Mouse (Mus musculus): ENCODE measurements at regions not wholly inside any gene's neighbourhood (a gene's known extent, or its start where the extent isn't known, plus 50 kb on each side); places are given as distances from the start of the nearest gene placed in this dataset.

DNA sequence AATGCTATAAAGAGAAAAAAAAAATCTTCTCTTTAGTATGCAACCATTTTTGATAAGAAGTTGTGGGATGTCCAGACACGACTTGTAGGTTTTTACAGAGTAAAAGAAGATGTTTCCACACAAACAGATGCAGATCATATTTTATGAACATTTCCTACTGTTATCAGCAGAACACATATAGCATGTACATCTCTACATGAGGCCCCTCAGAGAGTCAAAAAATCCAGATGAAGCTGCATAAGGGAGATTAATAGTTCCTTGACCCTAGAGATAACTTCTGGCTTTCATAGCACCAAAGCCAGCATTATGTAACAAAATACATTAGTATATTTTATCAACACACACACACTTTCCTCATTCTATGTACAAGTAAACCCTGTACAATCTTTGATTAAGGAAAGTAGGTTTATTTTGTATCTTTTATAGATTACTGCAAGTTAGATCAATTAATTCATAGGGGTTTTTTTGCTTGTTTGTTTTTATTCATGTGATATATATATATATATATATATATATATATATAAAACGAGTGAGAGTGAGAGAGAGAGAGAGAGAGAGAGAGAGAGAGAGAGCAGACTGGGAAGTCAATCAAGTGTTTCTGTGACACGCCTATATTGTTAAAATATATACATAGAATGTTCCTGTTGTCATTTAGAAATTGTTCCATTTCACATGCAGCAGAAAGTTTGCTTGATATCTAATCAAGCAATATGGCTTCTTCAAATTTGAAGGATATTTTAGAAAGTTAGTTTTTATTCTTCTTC, 541.2 kb downstream of the Plcl1 start:
- TF ChIP-seq POLR2A (IDR thresholded peaks at IDR 0.05; ENCODE audit: borderline replicate concordance, insufficient read depth, low read length) (no peak), CTCF (IDR thresholded peaks at IDR 0.05; ENCODE audit: borderline replicate concordance, insufficient read depth, low read depth, low read length) (no peak)
